ENCODE assay signal across 14 mouse cellular contexts in the genomic region with DNA sequence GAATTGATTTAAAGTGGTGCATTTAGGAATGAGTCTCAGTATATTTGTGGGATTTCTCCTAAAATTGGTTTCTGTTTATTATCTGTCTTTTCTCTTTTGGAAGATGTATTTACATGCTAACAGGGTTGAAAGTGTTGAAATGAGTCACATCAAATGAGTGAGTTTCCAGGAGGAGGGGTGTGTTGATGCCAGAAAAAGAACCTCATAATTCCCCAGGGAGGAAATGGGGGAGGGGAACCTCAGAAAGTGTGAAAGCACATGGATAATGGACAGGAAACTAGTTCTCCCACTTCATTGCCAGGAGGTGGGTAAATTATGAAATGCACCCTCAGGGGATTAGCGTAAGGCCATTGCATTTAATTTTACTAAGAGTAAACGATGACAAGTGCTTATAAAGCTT. TPM values are rescaled to one million over a fixed set of nuclear protein-coding genes. Genes with fewer than 3 reads are reported as not detected.
DNase-seq lines count a peak whose midpoint lies in the region; ATAC-seq lines count a peak whose summit lies in the region.
"Had no signal": no experiment of that assay in that cellular context is flagged by ENCODE, and none has a peak within 500 bp of the region (broad histone marks: within the 10 kb centered on the region; RNA-seq: fewer than 3 reads in every experiment).

No protein-coding gene starts in this region.

- H3K27me3 ChIP-seq in neural tube, embryonic 11.5 days (ENCODE audit: control insufficient read depth, insufficient read depth, low read length) = no peaks in the 10 kb centered on the region
- H3K27me3 ChIP-seq in neural tube, embryonic 15.5 days (replicated peaks) = no peaks in the 10 kb centered on the region
- no peaks in the 10 kb centered on the region for H3K27me3 ChIP-seq in embryonic facial prominence, embryonic 14.5 days (replicated peaks; ENCODE audit: control insufficient read depth, insufficient read depth, low read length)
- no peaks in the 10 kb centered on the region for H3K27me3 ChIP-seq in splenic B cell, adult 2 months (ENCODE audit: control insufficient read depth, insufficient read depth, low read length, poor library complexity, severe bottlenecking)
- H3K27me3 ChIP-seq: embryonic facial prominence, embryonic 15.5 days; limb, embryonic 15.5 days had no signal

- no peak overlapping the region for H3K9ac ChIP-seq in neural tube, embryonic 11.5 days (ENCODE audit: low read length)
- H3K9ac ChIP-seq in neural tube, embryonic 15.5 days (replicated peaks) = no peak overlapping the region
- H3K9ac ChIP-seq in embryonic facial prominence, embryonic 14.5 days (ENCODE audit: low read depth, low read length) = no peak overlapping the region
- H3K9ac ChIP-seq: embryonic facial prominence, embryonic 15.5 days; limb, embryonic 15.5 days had no signal

- H3K4me2 ChIP-seq in neural tube, embryonic 11.5 days (ENCODE audit: low read depth) = no peak overlapping the region
- no peak overlapping the region for H3K4me2 ChIP-seq in neural tube, embryonic 15.5 days
- H3K4me2 ChIP-seq in embryonic facial prominence, embryonic 14.5 days (ENCODE audit: low read depth, low read length) = no peak overlapping the region
- H3K4me2 ChIP-seq: embryonic facial prominence, embryonic 15.5 days; limb, embryonic 15.5 days had no signal

- ATAC-seq in neural tube, embryonic 11.5 days (ENCODE audit: insufficient read depth, low FRiP score, low TSS enrichment) = no peak
- no peak for ATAC-seq in neural tube, embryonic 15.5 days (ENCODE audit: low FRiP score)
- ATAC-seq in embryonic facial prominence, embryonic 14.5 days (ENCODE audit: low read depth) = no peak
- ATAC-seq: hindbrain, postnatal 0 days had no signal

- H3K4me1 ChIP-seq in neural tube, embryonic 11.5 days (ENCODE audit: control insufficient read depth, insufficient read depth, low read length) = peaks cover 4% of the 10 kb centered on the region; the same call in 1 of the 2 replicates
- H3K4me1 ChIP-seq in neural tube, embryonic 15.5 days = peaks cover 2% of the 10 kb centered on the region; the same call in 1 of the 2 replicates
- no peaks in the 10 kb centered on the region for H3K4me1 ChIP-seq in embryonic facial prominence, embryonic 14.5 days (ENCODE audit: control insufficient read depth, insufficient read depth, low read length)
- H3K4me1 ChIP-seq: embryonic facial prominence, embryonic 15.5 days had no signal

- DNase-seq in heart, adult 9 months (ENCODE audit: low spot score in 2 of 2) = peak; percentile 5 to 19
- DNase-seq in heart, postnatal 25 days (ENCODE audit: low spot score) = no peak
- DNase-seq in neural tube, embryonic 11.5 days (ENCODE audit: low spot score) = peak; percentile 14
- DNase-seq in embryonic facial prominence, embryonic 14.5 days (ENCODE audit: low spot score) = peak; percentile 36
- DNase-seq in splenic B cell, adult 2 months (ENCODE audit: low read depth, low spot score) = peak; percentile 38
- DNase-seq in ovary, postnatal 36 days (ENCODE audit: low spot score) = no peak
- DNase-seq: kidney, postnatal 4 days; lung, postnatal 36 days had no signal

- H3K4me3 ChIP-seq in neural tube, embryonic 11.5 days (ENCODE audit: low read depth, low read length) = no peak overlapping the region
- H3K4me3 ChIP-seq in neural tube, embryonic 15.5 days (replicated peaks) = no peak overlapping the region
- no peak overlapping the region for H3K4me3 ChIP-seq in embryonic facial prominence, embryonic 14.5 days (ENCODE audit: low read depth, low read length)
- H3K4me3 ChIP-seq: embryonic facial prominence, embryonic 15.5 days; limb, embryonic 15.5 days had no signal

- intact Hi-C loops in heart, postnatal 25 days (cut with DNase I) = no loop called here

- 61% methylated on average over 2 of the region's 2 CpGs for WGBS in neural tube, embryonic 11.5 days
- WGBS in neural tube, embryonic 15.5 days = 43% methylated on average over 2 of the region's 2 CpGs
- WGBS in embryonic facial prominence, embryonic 14.5 days = 33% methylated on average over 2 of the region's 2 CpGs

- no peaks in the 10 kb centered on the region for H3K36me3 ChIP-seq in neural tube, embryonic 11.5 days (ENCODE audit: control insufficient read depth, insufficient read depth, low read length)
- H3K36me3 ChIP-seq in neural tube, embryonic 15.5 days = no peaks in the 10 kb centered on the region
- H3K36me3 ChIP-seq in embryonic facial prominence, embryonic 14.5 days (ENCODE audit: control insufficient read depth, insufficient read depth, low read length) = no peaks in the 10 kb centered on the region
- H3K36me3 ChIP-seq in splenic B cell, adult 2 months (ENCODE audit: control insufficient read depth, insufficient read depth, low read length, poor library complexity, severe bottlenecking) = no peaks in the 10 kb centered on the region
- H3K36me3 ChIP-seq: embryonic facial prominence, embryonic 15.5 days; limb, embryonic 15.5 days had no signal

- no peak overlapping the region for H3K27ac ChIP-seq in neural tube, embryonic 11.5 days (ENCODE audit: low read depth, low read length)
- no peak overlapping the region for H3K27ac ChIP-seq in neural tube, embryonic 15.5 days (replicated peaks)
- no peak overlapping the region for H3K27ac ChIP-seq in embryonic facial prominence, embryonic 14.5 days (replicated peaks; ENCODE audit: low read depth, low read length)
- H3K27ac ChIP-seq: embryonic facial prominence, embryonic 15.5 days; hindbrain, postnatal 0 days; limb, embryonic 15.5 days had no signal

- no peaks in the 10 kb centered on the region for H3K9me3 ChIP-seq in neural tube, embryonic 11.5 days (ENCODE audit: control insufficient read depth, low read length)
- H3K9me3 ChIP-seq in neural tube, embryonic 15.5 days (replicated peaks) = no peaks in the 10 kb centered on the region
- H3K9me3 ChIP-seq in embryonic facial prominence, embryonic 14.5 days (ENCODE audit: control insufficient read depth, low read length) = no peaks in the 10 kb centered on the region
- H3K9me3 ChIP-seq: embryonic facial prominence, embryonic 15.5 days; limb, embryonic 15.5 days had no signal

RNA-seq across cellular contexts. Expression of gene Capn13, which starts 16.7 kb away (rescaled TPM):
- not detected for total RNA-seq in heart, postnatal 25 days (2021)
- polyA plus RNA-seq in neural tube, embryonic 11.5 days (2014; fragmentation: Nextera tagmentation; extraction: Ambion mirVana) = 0.15 and 0.18 TPM in 2 replicates
- 0.18 and 0.24 TPM in 2 replicates for polyA plus RNA-seq in neural tube, embryonic 15.5 days (2015; fragmentation: Nextera tagmentation; extraction: Ambion mirVana)
- 0.08 TPM in 1 of 2 replicates, not detected in the other for polyA plus RNA-seq in embryonic facial prominence, embryonic 14.5 days (2014; fragmentation: Nextera tagmentation; extraction: Ambion mirVana)
- total RNA-seq: ES-E14; gastrocnemius, postnatal 4 days had no signal
- polyA plus RNA-seq: limb, embryonic 15.5 days had no signal

Comparison
In these comparisons a context has a peak if more than half of its experiments do, and no peak if none do; other contexts are left out.
1. DNase-seq: peak in heart, adult 9 months (2 of 2), neural tube, embryonic 11.5 days (single experiment), embryonic facial prominence, embryonic 14.5 days (single experiment) and splenic B cell, adult 2 months (single experiment); none in heart, postnatal 25 days (single experiment) and ovary, postnatal 36 days (single experiment).